Mouse (Mus musculus) spleen, adult 2 months (tissue): ENCODE results near the gene Tns3.

ENCODE experiments used
- CTCF ChIP-seq: fragments of 200-500 bp; IDR thresholded peaks from 2 replicates; pipeline ENCODE4 v1.5.1; 2011; ENCODE audit warnings: mild to moderate bottlenecking, inconsistent platforms; ENCODE audit not compliant: insufficient read depth, insufficient read length, insufficient replicate concordance; ENCODE audit errors: extremely low read depth
- POLR2A ChIP-seq: fragments of 200-500 bp; IDR thresholded peaks from 2 replicates; pipeline ENCODE4 v1.6.1; 2011; ENCODE audit warnings: low read depth, low read length, inconsistent platforms

GRCm38 (mm10) chr11:8622668-8623067 is 41.7 kb downstream of the Tns3 start:
- TF ChIP-seq POLR2A (no peak), CTCF (no peak)
